Mouse (Mus musculus) gonadal fat pad, adult 2 months (tissue): ENCODE data around the gene Zfp213. TPM values are rescaled to one million over a fixed set of nuclear protein-coding genes. Genes with fewer than 3 reads are reported as not detected.

ENCODE experiments used
- DNase-seq: peaks from one replicate; pipeline ENCODE4 v3.0.0-alpha.2; 2012; ENCODE audit warnings: low read depth
- polyA plus RNA-seq: library from polyadenylated mRNA; depleted of rRNA; stranded (reverse); fragments of >200 nt; gene quantifications from 2 replicates; pipeline ENCODE4 v1.2.3, GENCODE M21; 2012

The Zfp213 gene
- polyA plus RNA-seq, 1 experiment, result 20.4 TPM

GRCm38 (mm10) chr17:23574130-23574529 is 10.1 kb upstream of the Zfp213 start:
- DNase-seq, result no peak

GRCm38 (mm10) chr17:23572059-23572458 is 8.0 kb upstream of the Zfp213 start:
- DNase-seq, result no peak

GRCm38 (mm10) chr17:23571084-23571483 is 7.0 kb upstream of the Zfp213 start:
- DNase-seq, result no peak

- no peak for DNase-seq
Measured at GRCm38 (mm10) chr17:23570017-23570416, 6.0 kb upstream of the Zfp213 start.

GRCm38 (mm10) chr17:23568370-23568769 is 4.3 kb upstream of the Zfp213 start:
- no peak for DNase-seq

DNA sequence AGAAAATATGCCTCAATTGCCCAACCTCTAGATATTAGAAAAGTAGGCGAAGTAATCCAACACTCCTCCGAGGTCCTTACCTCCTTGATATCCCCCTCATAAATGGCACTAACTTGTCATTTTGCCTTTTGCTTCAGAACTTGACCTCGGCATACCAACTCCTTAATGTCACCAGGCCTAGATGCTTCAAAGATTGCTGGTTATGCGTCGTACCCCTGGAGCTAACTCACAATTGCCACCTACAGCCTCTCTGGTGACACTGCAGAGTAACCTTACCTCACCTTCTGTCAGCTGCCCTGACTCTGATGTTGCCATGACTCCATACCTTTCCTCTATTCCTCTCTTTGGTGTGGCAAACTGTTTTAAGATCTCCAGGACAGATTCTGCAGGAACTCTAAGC is 2.7 kb upstream of the Zfp213 start:
- DNase-seq, result no peak

GRCm38 (mm10) chr17:23564368-23564715 is 304 bp upstream of the Zfp213 start:
- DNase-seq, result no peak

GRCm38 (mm10) chr17:23559767-23560166 is 4.3 kb downstream of the Zfp213 start:
- DNase-seq, result no peak

DNA sequence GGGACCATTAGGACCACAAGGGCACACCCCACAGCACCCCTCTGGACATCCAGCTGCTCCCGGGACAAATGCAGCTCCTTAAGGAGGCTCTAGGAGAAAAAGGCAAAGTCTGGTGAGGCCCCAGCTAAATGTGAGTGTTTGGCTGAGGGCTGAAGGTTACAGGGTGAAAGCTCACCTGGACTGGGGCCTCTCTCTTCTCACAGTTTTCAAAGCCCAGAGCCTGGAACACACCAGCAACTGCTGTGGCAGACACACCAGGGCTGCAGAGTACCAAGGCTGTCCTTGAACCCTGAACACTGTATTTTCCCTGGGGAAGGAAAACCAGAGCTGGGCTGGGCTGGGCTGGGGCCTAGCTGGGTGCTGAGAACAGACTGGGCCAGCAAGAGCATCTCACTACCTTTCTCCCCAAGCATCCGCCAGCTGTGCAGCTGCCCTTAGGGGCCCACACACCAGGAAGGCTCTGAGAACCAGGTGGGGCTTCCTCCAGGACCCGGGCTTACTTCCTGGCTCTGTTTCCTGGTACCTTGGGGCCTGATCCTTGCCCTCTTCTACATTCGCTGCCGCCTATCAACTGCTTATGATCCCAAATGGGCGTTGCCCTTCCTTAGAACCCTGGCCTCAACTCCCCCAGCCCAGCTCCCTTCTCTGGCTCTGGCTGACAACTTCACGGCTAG is 8.7 kb downstream of the Zfp213 start:
- no peak for DNase-seq

DNA sequence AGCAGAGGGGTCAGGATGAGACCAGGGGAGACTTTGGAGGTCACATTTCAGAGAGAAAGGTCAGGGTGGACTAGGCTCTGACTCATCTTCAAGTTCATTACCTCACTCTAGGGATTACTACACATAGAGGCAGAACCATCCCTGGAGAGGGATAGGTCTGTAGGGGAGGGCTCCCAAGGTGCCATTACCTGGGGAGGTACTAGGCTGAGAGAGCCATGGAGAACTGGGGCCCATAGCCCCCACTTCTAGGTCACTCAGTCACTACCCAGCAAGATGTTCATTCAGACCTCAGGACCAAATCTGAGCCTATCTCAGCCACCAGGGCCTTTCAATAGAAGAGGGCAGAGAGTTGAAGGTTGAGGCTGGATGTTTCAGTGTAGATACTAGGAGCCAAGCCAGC is 9.7 kb downstream of the Zfp213 start:
- no peak for DNase-seq

- no peak for DNase-seq
Measured at GRCm38 (mm10) chr17:23553634-23554120, 10.4 kb downstream of the Zfp213 start.

GRCm38 (mm10) chr17:23552896-23553633 is 11.0 kb downstream of the Zfp213 start:
- no peak for DNase-seq

DNA sequence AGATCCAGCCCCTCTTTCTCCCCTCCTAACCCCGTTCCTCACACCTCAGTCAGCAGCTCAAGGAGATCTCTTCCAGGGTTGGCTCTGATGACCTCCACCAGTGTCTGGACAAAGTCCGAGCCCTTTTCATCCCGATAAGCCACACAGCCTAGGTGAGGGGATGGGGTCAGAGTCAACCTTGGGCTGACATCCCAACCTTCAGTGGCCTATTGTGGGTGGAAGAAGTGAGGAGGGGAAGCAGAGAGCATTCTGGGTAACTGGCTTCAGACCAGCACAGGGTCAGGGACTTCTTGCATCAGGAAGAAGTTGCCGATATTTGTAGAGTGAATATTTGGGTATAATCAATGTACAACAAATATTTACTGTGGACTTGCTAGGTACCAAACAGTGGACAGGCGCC is 12.1 kb downstream of the Zfp213 start:
- no peak for DNase-seq

DNA sequence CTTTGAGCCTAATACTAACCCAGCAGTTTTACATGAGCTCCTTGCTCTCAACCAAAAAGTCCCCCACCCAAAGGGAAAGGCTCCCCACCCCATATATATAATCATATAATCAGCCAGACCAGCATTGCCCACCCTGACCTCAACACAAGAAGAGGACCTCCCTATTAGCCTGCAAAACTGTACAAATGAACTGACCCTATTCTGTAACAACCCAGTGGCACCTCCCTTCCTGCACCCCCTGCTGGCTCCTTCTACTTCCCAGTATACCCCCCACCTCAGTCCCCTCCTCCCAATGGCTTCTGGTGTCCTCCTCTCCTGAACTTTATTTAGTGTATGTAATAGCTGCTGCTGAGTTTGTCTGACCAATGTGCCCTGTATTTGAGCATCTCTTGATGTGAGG is 12.6 kb downstream of the Zfp213 start:
- no peak for DNase-seq

DNA sequence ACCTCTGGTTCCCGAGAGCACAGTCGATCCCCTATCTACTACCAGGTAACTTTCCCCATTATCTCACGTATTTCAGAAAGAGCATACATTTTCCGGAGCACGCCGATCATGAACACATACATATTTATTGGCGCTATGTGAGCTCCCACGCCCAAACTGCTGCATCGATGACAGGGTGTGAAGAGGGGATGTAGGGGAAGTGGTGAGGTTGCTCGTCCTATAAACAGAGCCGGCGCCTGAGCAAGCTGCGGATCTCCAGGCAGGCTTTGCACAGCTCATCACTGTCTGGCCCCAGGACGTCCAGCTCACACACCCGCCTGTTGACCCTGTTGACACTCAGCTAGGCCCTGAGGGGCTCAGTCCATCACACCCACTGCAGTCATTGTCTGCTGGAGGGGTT is 13.2 kb downstream of the Zfp213 start:
- no peak for DNase-seq

GRCm38 (mm10) chr17:23550188-23550791 is 13.7 kb downstream of the Zfp213 start:
- DNase-seq, result no peak

DNA sequence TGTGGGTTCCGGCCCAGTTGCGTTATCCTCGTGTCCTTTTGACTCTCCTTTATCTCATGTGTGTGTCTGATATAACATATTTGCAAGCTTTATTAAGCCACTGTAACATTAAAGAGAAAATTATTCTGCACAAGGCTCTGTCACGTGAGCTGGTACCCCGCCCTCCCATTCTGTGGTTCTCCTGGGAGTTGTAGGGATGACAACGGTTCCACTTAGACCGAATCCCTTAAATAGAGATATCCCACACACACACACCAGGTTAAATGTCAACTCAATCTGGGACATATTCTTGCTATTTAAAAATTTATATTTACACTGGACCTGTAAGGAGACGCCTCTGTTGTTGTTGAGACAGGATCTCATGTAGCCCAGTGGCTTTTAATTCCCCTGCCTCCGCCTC is 14.6 kb downstream of the Zfp213 start:
- DNase-seq, result no peak

DNA sequence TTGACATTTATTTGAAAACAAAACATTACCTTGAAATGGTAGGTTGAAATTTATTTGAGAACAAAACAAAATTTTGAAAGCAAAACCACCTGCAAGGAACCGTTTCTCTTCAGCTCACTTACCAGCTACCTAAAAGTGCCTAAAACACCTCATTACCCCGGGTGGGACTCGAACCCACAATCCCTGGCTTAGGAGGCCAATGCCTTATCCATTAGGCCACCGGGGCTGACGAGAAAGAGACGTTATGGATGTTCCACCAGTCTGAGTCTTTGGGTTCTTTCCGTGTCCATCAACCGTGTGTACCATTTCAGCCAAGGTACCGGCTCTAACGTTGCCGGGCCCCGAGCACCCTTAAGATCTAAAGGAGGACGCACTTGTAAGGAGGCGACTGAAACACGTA is 15.4 kb downstream of the Zfp213 start:
- no peak for DNase-seq

DNA sequence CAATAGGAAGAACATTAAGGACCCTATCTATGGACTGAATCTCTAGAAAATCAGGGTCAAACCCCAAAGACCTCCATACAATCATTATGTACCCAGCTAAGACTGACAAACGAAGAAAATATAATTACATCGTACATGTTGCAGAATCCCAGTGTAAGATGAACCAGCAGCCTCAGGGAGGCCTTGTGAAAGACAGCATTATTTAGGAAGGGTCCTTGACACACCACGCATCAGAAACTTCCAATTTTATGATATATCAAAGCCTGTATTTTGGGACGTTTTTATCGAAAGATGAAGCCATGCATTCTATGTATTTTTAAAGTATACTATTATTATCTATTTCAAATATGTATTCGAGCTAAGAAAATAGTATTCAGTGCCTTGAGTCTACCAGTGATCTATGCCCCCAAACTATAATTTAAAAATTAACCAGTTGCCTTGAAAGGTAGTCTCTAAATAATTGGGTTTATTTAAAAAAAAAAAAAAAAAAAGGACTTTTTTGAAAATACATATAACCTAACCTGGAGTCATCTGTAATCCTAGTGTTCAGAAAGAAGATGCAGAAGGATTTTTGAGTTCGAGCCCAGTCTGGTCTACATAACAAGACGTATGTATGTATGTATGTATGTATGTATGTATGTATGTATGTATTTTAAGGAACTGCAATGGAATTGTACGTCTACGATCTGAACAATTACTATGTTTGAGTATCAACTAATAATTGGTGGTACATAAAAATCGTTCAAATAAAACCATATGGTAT is 16.2 kb downstream of the Zfp213 start:
- no peak for DNase-seq

GRCm38 (mm10) chr17:23546702-23547505 is 17.1 kb downstream of the Zfp213 start:
- DNase-seq, result no peak

- DNase-seq, result no peak
Measured at GRCm38 (mm10) chr17:23546333-23546701, 17.7 kb downstream of the Zfp213 start.

GRCm38 (mm10) chr17:23545841-23546240 is 18.2 kb downstream of the Zfp213 start:
- DNase-seq, result no peak
